Mouse (Mus musculus) heart, postnatal 14 days (tissue): ENCODE measurements around the gene Prcd. TPM values are rescaled to one million over a fixed set of nuclear protein-coding genes. Genes with fewer than 3 reads are reported as not detected.

Experiments
- DNase-seq, 2 experiments: peaks; one replicate each; pipeline ENCODE4 v3.0.0; 2021 to 2022
- intact Hi-C: fragments of 180-260 bp; cut with DNase I; formaldehyde crosslinking; loops from one replicate; pipeline ENCODE4 v1.15.1; 2025
- total RNA-seq, 2 experiments: library from RNA; stranded (reverse); gene quantifications; 2 replicates each; pipeline ENCODE4 v1.2.3; 2021

Prcd gene
- total RNA-seq, 2 experiments from 2014 or later = 1.4 to 1.9 TPM

DNA sequence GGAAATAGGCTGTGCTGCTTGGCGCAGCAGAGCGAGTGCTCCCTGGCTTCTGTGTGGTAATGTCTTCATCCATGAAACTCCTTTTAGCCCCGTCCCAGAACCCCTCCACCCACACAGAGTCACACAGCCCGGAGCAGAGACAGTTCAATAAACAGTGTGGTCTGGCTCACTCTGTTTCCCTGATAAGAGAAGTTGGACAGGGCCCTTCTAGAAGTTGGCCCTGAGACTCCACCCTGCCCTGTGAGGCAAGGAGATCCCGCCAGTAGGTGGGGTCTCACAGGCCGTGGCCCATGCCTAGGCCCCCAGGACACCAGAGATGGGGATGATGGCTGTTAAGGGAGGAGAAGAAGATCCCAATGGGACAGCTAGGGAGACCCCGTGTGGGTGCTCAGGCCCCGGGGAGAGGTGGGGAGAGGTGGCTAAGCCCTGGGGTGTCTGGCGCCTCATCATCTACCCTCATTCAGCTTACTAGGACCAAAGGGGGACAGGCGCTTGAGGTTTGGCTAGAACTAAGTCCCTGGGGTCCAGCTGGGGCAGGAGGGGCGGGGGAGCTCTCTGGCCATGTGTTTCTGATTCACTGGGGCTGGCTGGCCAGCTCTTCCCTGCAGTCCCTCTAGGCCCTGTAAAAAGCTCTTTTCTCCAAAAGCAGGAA lies 5.9 kb upstream of the Prcd start:
- peak; percentile 71 to 72 for DNase-seq
- intact Hi-C loops = no loop called here

DNA sequence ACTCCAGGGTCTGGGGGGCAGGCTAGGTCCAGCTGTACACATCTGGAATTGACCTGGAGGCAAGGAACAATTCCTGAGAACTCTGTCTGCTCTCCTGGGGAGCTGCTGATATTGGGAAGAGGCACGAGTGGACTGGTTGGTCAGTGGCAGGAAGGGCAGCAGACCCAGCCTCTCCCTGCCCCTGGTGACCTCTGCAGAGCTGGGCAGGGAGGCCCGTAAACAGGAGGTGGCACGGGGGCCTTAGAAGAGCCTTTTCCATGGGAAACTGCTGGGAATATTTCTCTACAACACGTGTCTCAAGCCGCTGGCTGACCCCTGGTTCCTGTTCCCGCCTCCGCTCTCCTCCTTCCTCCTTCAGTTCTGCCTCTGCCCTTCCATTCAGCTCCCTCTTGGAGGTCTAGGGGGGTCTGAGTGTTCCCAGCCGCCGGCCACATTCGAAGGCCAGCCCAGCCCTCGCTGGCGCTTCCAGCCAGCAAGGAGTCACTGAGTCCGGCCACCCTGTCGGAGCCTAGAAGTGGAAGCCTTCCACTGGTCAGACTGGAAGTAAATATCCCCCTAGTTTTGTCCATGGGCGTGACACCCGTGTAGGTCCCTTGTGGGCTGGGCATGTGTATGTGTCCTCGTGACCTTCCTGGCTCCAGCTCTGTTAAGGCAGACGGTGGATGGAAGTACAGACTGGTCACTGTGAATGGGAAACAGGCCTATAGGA lies 5.0 kb upstream of the Prcd start:
- intact Hi-C loops = no loop called here
- DNase-seq = peak; percentile 75 to 78

DNA sequence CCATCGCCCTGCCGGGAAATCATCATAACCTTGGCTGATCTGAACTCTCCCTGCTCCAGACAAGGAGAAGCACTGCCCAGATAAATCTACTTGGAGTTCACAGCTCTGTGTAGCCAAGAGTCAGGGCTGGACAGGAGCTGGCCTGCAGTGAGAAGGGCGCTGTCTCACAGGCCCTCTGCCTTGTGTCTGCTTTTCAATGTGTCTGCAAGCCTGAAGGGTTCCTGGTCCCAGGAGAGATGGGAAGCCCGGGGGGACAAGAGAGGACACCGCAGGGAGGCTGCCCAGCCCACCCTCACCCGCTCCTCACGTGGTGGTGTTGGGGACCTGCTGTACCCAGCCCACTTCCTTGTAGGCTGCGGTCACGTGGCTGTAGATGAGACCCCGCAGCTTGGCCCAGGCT lies 4.4 kb upstream of the Prcd start:
- DNase-seq = no peak
- intact Hi-C loops = no loop called here

DNA sequence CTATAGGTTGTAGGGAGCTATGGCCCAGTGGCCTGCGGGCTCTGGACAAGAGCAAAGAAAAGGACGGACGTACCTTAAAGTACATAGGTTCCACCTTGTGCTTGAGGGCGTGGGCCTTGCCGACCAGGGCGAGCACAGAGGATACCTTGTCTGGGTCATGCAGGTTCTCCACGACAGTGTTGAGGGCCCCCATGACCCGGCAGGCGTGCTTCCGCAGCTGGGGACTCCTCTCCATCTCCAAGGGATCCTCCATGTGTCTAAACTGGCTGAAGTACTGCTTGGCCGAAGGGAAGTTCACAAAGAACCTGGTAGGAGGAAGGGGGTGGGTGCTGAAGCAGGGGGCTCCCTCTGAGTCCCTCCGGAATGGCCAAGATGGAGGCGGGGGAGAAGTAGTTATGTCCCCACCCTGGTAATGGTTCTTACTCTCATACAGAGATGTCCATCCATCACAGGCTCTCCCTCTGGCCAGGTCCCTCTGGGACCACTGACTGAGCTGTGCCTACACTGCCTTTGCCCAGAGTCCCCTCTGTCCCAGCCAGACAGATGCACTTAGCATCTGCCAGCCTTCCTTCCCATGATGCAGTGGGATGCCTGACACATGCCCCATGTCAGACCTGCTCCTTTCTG lies 3.5 kb upstream of the Prcd start:
- DNase-seq = no peak
- intact Hi-C loops = no loop called here

DNA sequence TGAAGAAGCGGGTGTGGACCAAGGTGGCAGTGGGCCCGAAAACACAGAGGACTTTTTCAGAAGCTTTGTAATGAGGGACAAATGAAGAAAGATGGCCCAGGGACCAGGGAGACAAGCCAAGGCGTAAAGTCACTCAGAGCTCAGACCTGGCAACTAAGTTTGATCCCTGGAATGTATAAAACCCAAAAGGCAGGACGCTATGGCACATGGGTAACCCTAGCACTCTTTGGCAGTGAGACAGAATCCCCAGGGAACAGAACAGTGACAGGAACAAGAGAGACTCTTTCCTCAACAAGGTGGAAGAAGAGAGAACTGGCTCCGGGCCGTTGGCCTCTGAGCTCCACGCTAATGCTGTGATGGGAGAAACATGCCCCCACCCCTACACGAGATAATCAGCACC lies 2.5 kb upstream of the Prcd start:
- intact Hi-C loops = no loop called here
- DNase-seq = no peak

DNA sequence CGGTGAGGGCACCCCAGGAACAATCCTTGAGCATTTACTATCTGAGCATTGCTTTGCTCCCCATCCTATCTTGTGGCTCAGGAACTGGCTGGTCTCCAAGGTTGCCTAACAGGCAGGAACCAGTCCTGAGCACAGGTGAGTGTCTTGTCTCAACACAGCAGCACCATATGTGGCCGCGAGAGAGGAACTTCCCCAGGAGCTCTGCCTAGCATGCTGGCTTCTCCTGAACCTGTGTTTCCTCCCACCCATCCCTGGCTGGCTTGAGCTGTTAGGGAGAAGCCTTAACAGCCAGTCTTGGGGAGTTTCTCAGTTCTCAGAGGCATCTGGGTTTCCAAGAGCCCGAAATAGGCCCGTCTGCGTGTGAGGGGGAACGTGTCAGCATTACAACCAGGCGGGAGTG lies 2.0 kb upstream of the Prcd start:
- no peak for DNase-seq
- intact Hi-C loops = no loop called here

DNA sequence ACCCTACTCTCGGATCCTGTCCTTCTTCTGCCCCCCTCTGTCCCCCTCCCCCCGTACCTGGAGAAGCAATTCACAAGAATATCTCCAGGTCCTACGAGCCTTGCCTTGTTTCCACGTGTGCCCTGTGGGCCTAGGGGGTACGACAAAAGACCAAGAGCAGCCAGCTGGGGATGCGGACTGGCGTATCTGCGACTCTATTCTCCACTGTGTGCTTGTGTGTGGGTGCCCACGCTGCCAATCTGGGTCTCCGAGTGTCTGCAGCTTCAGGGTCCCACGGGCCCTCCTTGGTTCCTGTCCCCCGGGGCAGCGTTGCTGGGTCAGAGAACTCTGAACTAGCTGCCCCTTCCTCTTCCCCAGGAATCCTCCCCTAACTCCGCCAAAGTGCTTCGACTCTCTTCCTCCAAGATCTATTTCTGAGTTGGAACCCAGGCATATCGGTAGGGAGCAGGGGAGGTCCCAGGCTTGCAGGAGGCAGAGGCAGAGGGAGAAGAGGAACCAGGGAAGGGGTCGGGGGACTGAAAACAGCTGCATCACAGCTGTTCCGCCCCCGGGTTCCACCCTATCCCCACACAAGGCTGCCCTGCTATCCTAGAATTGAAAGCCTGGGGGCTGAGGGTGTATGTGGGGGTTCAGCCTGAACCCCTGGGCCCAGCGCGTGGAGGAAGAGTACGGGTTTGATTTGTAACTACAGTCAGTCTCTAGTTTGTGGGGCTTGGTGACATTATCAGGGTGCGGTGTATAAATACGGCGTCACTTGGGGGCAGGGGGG lies 820 bp upstream of the Prcd start:
- no peak for DNase-seq
- intact Hi-C loops = no loop called here

DNA sequence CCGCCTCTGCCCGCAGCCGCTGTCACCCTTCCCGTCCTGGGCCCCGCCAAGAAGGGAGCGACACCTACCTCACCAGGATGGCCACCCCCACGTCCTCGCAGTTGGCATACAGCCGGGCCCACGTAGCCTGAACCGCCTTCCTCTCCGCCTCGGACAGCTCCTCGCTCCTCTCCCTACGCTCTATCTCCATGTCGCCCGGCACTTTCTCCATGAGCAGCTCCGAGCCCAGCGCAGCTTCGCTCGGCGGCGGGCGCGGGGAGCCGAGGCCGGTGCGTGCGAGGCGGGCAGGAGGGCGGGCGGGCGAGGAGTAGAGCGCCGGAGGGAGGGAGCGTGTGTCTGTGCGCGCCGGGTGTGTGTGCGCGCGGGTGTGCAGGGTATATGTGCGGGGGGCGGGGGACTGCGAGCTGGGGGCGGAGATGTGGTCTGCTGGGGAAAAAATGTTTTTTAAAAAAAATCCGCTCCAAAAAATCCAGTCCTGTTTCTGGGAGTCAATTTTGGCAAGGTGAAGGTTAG lies 431 bp downstream of the Prcd start:
- DNase-seq = peak; percentile 62 to 68
- intact Hi-C loops = no loop called here

DNA sequence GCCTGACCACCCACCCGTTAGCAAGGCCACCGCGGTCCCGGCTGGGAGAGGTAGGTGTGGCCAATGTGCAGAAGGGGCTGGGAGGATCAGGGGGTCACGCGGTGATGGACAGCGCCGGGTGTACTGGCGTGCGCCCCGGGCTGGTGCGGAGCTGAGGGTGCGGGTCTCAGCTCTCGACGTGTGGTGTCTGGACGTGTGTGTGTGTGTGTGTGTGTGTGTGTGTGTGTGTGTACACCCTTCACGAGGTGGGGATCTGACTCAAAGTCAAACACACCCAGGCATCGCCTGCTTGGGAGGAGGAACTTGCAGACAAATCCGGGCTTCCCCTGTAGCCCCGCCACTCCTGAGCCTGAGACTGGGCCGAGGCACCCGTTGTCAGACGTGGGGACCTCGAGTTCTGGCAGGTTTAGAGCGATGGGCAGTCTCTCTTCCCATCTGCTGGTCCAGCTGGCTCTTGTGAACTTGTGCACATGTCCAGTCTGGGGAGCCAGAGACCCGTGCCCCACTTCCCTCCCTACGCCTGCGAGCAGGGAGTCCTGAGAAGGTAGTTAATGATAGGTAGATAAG lies 1.0 kb downstream of the Prcd start, which contains the start of gene Cygb:
Cygb (minus strand) TSS at position 59 of the 567 bp plus-strand sequence.
- DNase-seq = peak in 1 of 2 experiments; percentile 63
- intact Hi-C loops = no loop called here

DNA sequence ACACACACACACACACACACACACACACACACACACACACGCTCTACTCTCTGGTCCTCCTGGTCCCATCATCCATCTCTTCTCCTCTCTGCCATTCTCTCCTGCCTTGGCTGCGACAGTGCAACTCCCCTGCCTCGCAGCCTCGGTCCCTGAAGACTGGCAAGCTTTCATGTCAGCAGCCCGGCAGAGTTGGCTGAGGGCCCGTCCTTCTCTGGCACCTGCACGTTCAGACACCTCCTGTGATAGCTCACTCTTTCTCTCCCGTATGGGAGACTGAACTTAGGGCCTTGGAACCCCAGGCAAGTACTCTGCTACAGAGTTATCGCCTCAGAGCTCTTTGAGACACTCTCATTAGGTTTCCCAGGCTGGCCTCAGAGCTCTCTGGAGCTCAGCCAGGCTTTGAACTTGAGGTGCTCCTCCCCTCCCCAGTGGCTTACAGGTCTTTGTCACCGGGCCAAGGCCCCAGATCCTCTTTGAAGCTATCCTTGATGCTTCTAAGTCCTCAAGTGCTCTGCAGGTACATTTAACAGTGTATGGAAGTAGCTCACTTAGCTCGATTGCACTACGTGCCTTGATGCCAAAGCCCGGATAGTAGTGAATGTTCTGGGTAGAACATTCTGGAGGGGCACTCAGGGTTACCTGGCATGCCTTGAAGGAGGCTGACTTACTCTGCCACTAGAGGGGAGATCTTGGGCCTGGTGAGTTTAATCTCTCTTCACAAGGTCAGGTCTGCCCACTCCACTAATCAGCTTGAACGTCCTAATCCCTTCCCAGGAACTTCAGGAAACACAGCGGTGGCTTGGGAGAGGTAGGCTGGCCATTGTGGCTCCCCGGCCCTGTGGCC lies 3.2 kb downstream of the Prcd start:
- DNase-seq = peak in 1 of 2 experiments; percentile 42

DNA sequence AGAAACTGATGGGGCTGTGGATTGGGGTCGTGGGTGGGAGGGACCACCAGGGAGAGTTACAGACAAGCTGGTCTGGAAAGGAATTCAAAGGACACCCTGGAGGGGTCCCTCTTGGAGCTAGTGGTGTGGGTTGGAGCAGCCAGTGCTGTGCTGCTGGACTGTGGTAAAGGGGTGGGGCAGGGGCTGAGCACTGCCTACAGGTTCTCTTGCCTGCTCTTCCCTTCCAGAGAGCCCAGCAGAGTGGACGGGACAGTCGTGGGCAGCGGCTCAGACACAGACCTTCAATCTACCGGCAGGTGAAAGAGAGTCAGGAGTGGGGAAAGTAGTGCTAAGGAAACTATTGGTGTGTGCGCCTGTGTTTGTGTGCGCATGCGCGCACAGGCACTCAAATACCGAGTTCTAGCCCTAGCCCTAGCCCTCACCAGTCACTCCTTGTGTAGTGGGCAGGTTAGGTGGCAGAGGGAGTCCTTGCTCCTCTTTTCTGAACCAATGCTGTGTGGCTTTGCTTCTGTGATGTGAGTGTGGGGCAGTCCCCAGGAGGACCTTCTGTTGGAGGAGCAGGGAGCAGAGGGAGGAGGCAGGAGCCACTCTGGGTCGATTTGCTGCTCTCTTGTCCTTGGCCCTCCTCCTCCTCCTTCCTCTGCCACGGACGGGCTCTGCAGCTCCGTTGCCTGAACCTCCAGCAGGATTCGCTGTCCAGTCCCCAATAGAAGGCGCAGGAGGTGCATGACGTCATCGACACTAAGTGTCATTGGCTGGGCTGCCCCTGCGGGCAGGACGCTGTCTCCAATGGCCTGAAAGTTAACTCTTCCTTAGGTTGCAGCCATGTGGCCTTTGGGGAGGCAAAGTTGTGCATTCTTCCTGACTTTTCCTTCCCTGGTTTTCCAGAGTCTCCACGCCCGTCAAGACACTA lies 4.2 kb downstream of the Prcd start:
- peak; percentile 90 to 93 for DNase-seq
- intact Hi-C loops = no loop called here

More for the DNA sequence above, 3.2 kb downstream of the Prcd start:
- intact Hi-C loops = no loop called here

DNA sequence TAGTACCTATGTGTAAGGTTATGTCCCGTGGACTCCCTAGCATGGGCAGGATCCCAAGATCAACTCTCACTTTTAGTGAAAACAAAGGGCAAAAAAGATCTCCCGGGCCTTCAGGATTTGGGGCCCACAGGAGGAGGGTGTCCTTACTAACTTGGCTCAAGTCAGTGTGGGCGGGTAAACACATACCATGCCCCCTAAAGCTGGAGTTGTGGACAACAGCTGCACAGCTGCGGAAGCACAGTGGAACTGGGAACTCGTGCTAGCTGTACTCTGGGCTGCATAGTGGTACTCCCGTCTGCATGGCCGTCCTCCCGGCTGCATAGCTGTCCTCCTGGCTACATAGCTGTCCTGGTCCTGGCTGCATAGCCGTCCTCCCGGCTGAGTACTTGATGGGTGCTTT lies 4.9 kb downstream of the Prcd start:
- intact Hi-C loops = no loop called here
- no peak for DNase-seq

DNA sequence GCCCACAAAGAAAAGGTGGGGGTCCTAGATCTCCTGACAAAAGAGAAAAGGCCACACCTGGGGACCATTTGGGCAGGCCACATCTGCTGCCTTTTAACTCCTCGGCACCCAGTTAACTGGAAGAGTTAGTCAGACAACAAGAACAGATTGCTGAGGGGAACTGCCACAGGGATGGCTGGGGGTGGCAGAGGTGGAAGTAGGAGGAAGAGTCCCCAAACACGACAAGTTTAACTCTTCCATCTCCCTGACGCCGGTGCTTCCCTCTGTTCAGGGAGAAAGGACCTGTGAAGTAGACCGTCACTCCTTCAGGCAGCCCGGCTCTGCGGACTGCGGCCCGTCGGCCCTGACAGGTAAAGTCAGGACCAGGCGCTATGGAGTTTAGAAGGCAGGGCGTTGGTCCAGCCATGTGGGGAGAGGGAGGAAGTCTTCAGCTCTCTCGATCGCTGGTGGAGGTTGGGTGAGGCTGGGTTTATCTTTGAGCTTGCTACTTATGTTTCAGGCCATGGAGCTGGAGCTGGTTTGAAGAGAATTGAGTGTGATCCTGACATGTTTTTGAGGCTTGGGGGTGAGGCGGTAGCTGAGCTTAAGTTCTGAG lies 5.8 kb downstream of the Prcd start:
- no peak for DNase-seq
- intact Hi-C loops = no loop called here

DNA sequence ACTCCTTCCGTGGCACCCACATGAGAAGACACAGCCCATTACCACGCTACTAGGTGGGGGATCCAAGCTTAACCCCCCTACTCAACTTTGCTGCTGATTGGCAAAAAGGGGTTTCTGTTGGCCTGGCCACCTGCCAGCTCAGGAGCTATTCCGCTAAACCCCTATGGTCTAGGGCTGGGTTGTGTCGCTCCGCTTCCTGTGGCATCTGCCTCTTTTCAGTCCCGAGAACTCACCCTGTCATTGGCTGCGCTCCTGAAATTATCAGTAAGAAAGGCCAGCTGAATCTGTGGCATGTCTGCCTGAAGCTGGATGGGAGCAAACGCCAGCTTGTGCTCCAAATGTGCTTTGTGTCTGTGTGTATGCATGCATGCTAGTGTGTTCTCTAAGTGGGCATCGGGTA lies 6.8 kb downstream of the Prcd start:
- intact Hi-C loops = no loop called here
- DNase-seq = no peak

DNA sequence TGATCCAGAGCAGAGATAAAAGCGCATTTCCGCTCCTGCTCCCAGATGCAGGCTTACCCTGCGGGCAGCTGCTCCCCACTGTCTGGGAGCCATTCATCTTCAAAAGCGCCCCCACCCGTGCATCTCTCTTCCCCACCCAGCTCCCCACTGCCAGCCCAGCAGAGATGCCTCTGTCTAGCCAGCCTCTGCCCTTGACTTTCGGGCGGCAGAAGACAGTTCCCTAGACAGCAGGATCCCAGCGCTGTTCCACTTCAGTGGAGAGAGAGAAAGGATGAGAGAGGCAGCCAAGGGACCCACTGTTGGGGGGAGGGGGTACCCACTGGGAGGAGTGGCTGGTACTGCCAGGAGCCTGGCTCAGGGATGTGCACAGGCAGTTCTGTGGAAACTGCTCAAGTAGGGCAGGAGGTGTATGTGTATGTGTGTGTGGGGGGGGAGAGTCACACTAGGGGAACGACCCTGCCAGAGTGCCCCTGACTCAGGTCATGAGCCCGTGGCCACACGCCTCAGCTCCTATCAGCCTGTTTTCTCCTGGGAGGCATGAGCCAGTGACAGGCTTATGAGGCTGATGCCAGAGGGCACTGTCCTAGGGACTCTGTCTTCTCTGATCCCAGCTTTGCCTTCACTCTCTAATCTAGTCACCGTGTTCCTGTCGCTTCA lies 8.1 kb downstream of the Prcd start:
- intact Hi-C loops = no loop called here
- DNase-seq = no peak

DNA sequence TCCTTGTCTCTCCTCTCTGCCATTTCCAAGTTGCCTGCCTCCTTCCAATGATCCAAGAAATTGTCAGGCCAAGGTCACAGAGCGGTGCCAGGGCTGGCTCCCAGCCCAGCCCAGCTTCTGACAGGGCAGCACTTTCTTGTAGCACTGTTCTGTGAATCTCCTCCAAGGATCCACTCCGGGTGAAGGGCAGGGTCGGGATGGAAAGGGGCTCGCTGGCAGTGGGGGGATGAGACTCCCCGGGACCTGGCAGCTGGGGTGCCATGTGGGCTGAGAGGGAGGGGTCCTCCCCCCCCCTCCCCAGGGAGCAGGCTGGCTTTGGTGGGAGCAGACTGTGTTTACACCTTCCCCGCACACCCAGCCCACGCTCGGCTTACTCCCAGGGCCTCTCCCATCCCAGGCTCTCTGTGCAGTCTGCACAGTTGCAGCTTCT lies 8.6 kb downstream of the Prcd start:
- DNase-seq = no peak
- intact Hi-C loops = no loop called here

DNA sequence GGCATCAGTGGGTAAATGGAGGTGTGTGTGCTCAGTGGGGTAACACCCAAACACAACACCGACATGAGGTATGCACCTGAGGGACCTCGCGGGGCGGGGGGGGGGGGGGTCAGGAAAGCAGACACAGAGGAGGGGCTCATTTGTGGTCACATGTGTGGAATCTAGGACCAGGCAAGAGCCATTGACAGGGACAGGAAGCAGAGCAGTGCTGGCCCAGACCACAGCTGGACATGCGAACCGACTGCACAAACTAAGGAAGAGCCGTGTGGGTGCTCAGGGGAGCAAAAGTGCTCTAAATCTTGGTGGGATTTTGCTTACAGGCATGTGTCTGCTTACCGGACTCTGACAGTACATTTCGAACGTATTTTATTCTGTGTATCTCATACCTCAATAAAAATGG lies 12.0 kb downstream of the Prcd start:
- intact Hi-C loops = no loop called here

DNA sequence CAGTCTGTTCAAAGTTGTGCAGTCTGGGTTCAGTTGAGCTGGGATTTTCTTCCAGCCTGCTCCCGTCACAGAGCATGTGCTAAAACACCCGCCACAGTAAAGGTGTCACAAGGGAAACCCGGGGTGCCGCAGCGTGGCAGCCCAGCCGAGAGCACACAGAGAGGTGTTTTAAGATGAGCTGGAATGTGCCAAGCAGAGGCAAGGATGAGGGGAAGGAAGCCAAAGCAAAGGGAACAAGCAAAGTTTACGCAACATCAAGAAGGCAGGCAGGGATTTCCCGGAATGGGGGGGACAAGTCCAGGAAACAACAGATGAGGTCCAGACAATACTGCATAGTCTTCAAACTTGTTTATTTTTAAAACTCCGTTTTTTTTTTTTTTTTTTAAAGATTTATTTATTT lies 13.2 kb downstream of the Prcd start:
- DNase-seq = no peak
- intact Hi-C loops = no loop called here

More for the DNA sequence above, 12.0 kb downstream of the Prcd start:
- DNase-seq = no peak
